Mouse (Mus musculus) testis, adult 2 months (tissue): Measurements from ENCODE around the gene Tcta.

Source experiments
- CTCF ChIP-seq: fragments of 200-500 bp; IDR thresholded peaks from 2 replicates; pipeline ENCODE4 v1.5.1; 2012; ENCODE audit warnings: low read depth, mild to moderate bottlenecking, inconsistent platforms, low read length, moderate library complexity; ENCODE audit not compliant: control insufficient read depth, insufficient read depth, insufficient replicate concordance
- POLR2A ChIP-seq: fragments of 200-500 bp; IDR thresholded peaks from 2 replicates; pipeline ENCODE4 v1.6.1; 2012; ENCODE audit warnings: low read depth, mild to moderate bottlenecking, inconsistent platforms, low read length, moderate library complexity; ENCODE audit not compliant: control insufficient read depth

DNA sequence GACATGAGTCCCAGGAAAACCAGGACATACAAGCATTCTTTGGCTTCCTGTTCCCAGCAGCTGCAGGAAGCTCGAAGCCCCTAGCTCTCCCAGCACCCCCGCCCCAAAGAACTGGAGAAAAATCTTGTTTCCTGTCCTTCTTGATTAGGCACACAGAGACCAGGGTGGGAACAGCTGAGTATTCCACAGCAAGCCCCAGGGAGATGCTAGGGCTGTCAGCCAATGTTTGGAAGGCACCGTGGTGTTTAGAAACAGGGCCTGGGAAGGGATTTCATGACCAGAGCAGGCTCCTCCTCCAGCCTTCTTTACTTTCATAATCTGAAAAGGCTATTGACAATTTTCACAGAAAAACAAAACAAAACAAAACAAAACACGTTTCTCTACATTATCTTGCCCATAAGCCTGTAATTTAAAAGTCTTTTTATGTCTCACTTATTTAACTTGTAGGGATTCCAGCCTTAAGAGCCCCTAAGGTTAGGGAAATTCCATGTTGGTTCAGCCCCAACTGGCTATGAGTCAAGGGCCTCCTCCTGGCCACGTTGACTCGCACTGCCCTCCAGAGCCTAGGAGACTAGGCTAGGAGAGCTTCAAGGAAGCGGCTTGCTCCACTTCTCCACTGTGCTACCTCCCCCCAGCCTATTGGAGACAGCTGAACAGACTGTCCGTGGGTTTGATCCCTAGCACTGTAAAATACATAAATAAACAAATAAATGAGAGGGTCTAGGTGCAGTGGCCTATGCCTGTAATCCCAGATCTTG, 25.7 kb downstream of the Tcta start:
- TF ChIP-seq CTCF (no peak), POLR2A (no peak)
